Mouse (Mus musculus): ENCODE measurements at regions not wholly inside any gene's neighbourhood (a gene's known extent, or its start where the extent isn't known, plus 50 kb on each side); places are given as distances from the start of the nearest gene placed in this dataset.

- no peak for DNase-seq
These were observed 586.7 kb downstream of the Ofcc1 start for GRCm38 (mm10) chr13:39774554-39774953.

GRCm38 (mm10) chr13:39774111-39774510, 587.1 kb downstream of the Ofcc1 start:
- DNase-seq, result no peak

GRCm38 (mm10) chr13:39769228-39769627, 592.0 kb downstream of the Ofcc1 start:
- DNase-seq, result no peak

- no peak for DNase-seq
These were observed 594.4 kb downstream of the Ofcc1 start for GRCm38 (mm10) chr13:39766897-39767296.

All from adrenal gland, postnatal 25 days (tissue).